Mouse (Mus musculus) thymus, adult 2 months (tissue): ENCODE data around the gene Cks1brt. TPM values are rescaled to one million over a fixed set of nuclear protein-coding genes. Genes with fewer than 3 reads are reported as not detected.
"Not testable (repeated sequence)": the region's sequence is repeated elsewhere in the genome, so short reads cannot be mapped to it uniquely, and the experiment has no call there.

ENCODE experiments used
- DNase-seq: peaks from one replicate; pipeline ENCODE4 v3.0.0; 2021
- H3K27ac ChIP-seq: fragments of 200-500 bp; 2 replicates; pipeline ENCODE4 v1.5.1; 2012; ENCODE audit warnings: low read length, control low read depth; ENCODE audit not compliant: control insufficient read depth, insufficient read depth
- H3K27me3 ChIP-seq: fragments of 200-500 bp; 2 replicates; pipeline ENCODE4 v1.6.1; 2012; ENCODE audit warnings: mild to moderate bottlenecking, low read length, moderate library complexity, mixed read lengths; ENCODE audit not compliant: control insufficient read depth, insufficient read depth
- H3K36me3 ChIP-seq: fragments of 200-500 bp; 2 replicates; pipeline ENCODE4 v1.6.1; 2012; ENCODE audit warnings: mild to moderate bottlenecking, low read length, moderate library complexity; ENCODE audit not compliant: control insufficient read depth, insufficient read depth
- H3K4me1 ChIP-seq: fragments of 200-500 bp; replicated peaks from 2 replicates; pipeline ENCODE4 v1.6.1; 2012; ENCODE audit warnings: low read length; ENCODE audit not compliant: control insufficient read depth, insufficient read depth
- H3K4me3 ChIP-seq: fragments of 200-500 bp; 2 replicates; pipeline ENCODE4 v1.5.1; 2012; ENCODE audit warnings: mild to moderate bottlenecking, low read length, control low read depth, moderate library complexity; ENCODE audit not compliant: control insufficient read depth, insufficient read depth
- CTCF ChIP-seq: fragments of 200-500 bp; IDR thresholded peaks from 2 replicates; pipeline ENCODE4 v1.5.1; 2012; ENCODE audit warnings: mild to moderate bottlenecking, control low read depth, low read length, moderate library complexity, borderline replicate concordance; ENCODE audit not compliant: control insufficient read depth, poor library complexity, insufficient read depth; ENCODE audit errors: extremely low read depth
- POLR2A ChIP-seq: fragments of 200-500 bp; IDR thresholded peaks from 2 replicates; pipeline ENCODE4 v1.6.1; 2012; ENCODE audit warnings: mild to moderate bottlenecking, low read length, control low read depth, moderate library complexity; ENCODE audit not compliant: control insufficient read depth, poor library complexity, insufficient read depth; ENCODE audit errors: extremely low read depth
- WGBS: fragments of 180-500 bp; shearing (Covaris S2); methylation state at CpG from one replicate; pipeline ENCODE4 v1.1.7; 2018; 5-methylcytosine and 5-hydroxymethylcytosine counted together
- polyA plus RNA-seq: library from polyadenylated mRNA; depleted of rRNA; stranded (reverse); fragments of >200 nt; gene quantifications from 2 replicates; pipeline ENCODE4 v1.2.3, GENCODE M21; 2012; rRNA removed

The Cks1brt gene
- polyA plus RNA-seq = not detected in 2 replicates

DNA sequence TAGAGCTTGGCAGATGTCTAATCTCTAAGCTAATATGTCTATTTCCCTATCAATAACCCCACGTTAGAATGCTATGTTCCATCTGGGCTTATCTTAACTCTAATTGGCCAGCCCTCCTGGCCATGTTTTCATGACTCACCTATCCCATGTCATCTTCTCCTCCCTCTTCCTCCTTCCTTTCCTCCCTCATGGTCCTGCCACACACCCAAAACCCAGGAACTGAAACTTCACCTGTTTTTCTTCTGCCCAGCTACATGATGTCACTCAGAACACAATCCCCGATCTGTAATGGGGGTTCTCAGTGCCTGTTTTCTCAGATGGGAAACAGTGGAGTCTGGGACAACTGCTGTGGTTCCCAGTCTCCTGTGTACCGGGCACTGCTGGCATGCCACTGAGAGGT, at the start of gene Cks1brt:
TSS of gene Cks1brt (plus strand) at position 301 of the 400 bp plus-strand sequence.
- H3K27me3 ChIP-seq = no peaks in the 10 kb centered on the region
- no peak for DNase-seq
- H3K27ac ChIP-seq = no peak within 1 kb of the TSS
- 92% methylated on average over 3 of the region's 3 CpGs for WGBS
- no peaks in the 10 kb centered on the region for H3K4me1 ChIP-seq
- no peak for TF ChIP-seq POLR2A
- no peak for TF ChIP-seq CTCF
- H3K4me3 ChIP-seq = no peak within 1 kb of the TSS
- H3K36me3 ChIP-seq = no peaks in the 10 kb centered on the region

GRCm38 (mm10) chr8:85113241-85113640, 38.5 kb upstream of the Cks1brt start:
- TF ChIP-seq CTCF (no peak), POLR2A (no peak)
- H3K27ac ChIP-seq = no peak overlapping the region
- H3K27me3 ChIP-seq = no peaks in the 10 kb centered on the region
- no peaks in the 10 kb centered on the region for H3K36me3 ChIP-seq
- DNase-seq = no peak
- 76% methylated on average over 10 of the region's 10 CpGs for WGBS
- H3K4me3 ChIP-seq = no peak overlapping the region
- no peaks in the 10 kb centered on the region for H3K4me1 ChIP-seq

GRCm38 (mm10) chr8:85115501-85115900, 36.2 kb upstream of the Cks1brt start:
- Histone ChIP-seq H3K4me1 (no peaks in the 10 kb centered on the region; the same call in 1 of the 2 replicates), H3K27ac (no peak overlapping the region), H3K27me3 (no peaks in the 10 kb centered on the region), H3K4me3 (no peak overlapping the region), H3K36me3 (no peaks in the 10 kb centered on the region)
- TF ChIP-seq CTCF (no peak), POLR2A (no peak)
- WGBS = 68% methylated on average over 4 of the region's 4 CpGs
- DNase-seq = no peak

- Histone ChIP-seq H3K4me3 (no peak overlapping the region), H3K4me1 (no peaks in the 10 kb centered on the region; the same call in 1 of the 2 replicates), H3K27ac (no peak overlapping the region), H3K36me3 (no peaks in the 10 kb centered on the region), H3K27me3 (no peaks in the 10 kb centered on the region)
- no peak for TF ChIP-seq CTCF
- no peak for TF ChIP-seq POLR2A
- WGBS = 93% methylated on average over 7 of the region's 7 CpGs
- no peak for DNase-seq
Measured at GRCm38 (mm10) chr8:85116984-85117383, 34.7 kb upstream of the Cks1brt start.

DNA sequence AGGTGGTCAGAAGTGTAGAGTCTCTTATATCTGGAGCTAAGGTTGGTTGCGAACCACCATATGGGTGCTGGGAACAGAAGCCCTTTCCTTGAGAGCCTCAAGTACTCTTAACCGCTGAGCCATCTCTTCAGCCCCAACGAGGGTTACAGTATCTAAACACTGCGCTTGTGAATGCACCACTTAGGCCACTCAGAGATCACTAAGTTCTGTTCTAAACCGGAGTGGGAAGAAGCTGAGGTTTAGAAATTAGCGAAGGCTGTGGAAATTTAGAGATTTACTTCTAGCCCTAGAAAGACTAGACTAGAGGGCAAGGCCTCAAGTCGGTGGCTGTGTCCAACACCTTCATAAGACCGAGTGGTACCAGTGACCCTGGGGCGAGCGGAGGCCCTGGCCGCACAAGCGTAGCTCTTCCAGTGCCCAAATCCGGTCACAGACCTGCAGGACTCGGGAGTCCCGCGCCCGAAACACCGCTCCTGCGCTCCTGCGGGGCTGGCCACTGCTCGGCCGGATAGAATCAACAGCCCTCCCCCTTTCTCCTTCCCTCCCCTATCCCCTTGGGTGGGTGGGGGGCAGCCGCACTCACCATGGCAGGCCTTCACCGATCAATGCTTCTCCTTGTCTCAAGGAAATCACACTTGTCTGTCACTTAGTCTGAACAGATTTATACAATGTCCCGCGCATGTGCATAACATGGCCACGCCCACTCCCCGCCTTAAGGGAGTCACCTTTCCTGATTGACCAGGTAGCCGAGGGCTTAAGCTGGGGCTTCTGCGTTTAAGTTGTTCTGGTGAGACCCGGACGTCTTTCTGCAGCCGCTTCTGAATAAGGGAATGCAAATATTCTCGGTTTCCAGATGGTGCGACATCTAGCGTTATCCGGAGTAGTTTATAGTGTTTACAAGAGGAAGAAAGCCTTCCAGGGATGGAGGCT, 32.4 kb upstream of the Cks1brt start:
- DNase-seq = peak; percentile 24
- Histone ChIP-seq H3K4me1 (no peaks in the 10 kb centered on the region; the same call in 1 of the 2 replicates), H3K36me3 (no peaks in the 10 kb centered on the region), H3K4me3 (peak overlapping the region; percentile 26), H3K27me3 (no peaks in the 10 kb centered on the region), H3K27ac (no peak overlapping the region)
- WGBS = 19% methylated on average over 37 of the region's 37 CpGs
- TF ChIP-seq CTCF = no peak
- no peak for TF ChIP-seq POLR2A

DNA sequence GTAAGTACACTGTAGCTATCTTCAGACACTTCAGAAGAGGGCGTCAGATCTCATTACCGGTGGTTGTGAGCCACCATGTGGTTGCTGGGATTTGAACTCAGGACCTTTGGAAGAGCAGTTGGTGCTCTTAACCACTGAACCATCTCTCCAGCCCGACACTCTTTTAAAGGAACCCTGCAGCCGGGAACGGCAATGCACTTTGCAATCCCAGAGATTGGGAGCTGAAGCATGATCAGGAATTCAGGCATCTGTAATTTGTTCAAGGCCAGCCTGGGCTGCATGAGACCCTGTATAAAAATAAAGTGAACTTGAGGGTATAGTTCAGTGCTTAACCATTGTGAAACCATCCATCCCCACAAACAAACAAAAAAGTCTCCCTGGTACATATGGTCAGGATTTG, 31.5 kb upstream of the Cks1brt start:
- H3K36me3 ChIP-seq, H3K27ac ChIP-seq, H3K4me3 ChIP-seq, H3K4me1 ChIP-seq, H3K27me3 ChIP-seq, DNase-seq: not testable (repeated sequence)
- WGBS = 82% methylated on average over 5 of the region's 5 CpGs

DNA sequence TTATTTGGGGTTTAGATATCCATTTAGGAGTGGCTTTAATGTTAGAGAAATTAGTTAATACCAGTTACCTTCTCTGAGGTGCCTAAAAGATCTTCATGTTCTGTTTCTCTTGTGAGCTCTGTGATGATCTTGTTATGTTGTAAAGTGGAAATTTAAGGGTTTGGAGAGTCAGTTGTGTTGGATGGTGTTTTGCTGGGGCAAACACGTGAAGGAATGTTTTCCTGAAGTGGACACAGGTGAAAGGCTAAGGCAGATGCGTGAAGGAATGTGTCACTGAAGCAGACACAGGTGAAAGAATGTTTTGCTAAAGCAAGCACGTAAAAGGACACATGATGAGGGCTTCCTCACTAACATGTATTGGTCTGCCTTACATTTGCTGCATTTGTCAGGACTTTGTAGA, 28.7 kb upstream of the Cks1brt start, which contains the start of gene Zfp791:
TSS of gene Zfp791 (minus strand) at position 101 of the 400 bp plus-strand sequence.
- Histone ChIP-seq H3K27ac (no peak within 1 kb of the TSS), H3K4me1 (no peaks in the 10 kb centered on the region; the same call in 1 of the 2 replicates), H3K4me3 (no peak within 1 kb of the TSS), H3K27me3 (no peaks in the 10 kb centered on the region), H3K36me3 (no peaks in the 10 kb centered on the region)
- TF ChIP-seq POLR2A (no peak), CTCF (no peak)
- WGBS = 90% methylated on average over 3 of the region's 3 CpGs
- no peak for DNase-seq
